Mouse (Mus musculus) olfactory bulb, adult 2 months (tissue): Measurements from ENCODE around the gene Junb. TPM values are rescaled to one million over a fixed set of nuclear protein-coding genes. Genes with fewer than 3 reads are reported as not detected.

Source experiments
- H3K27ac ChIP-seq: fragments of 200-500 bp; 2 replicates; pipeline ENCODE4 v1.5.1; 2012; ENCODE audit warnings: low read depth, low read length; ENCODE audit not compliant: insufficient read depth
- H3K4me1 ChIP-seq: fragments of 200-500 bp; 2 replicates; pipeline ENCODE4 v1.6.1; 2012; ENCODE audit warnings: low read length; ENCODE audit not compliant: control insufficient read depth, insufficient read depth
- H3K4me3 ChIP-seq: fragments of 200-500 bp; 2 replicates; pipeline ENCODE4 v1.5.1; 2012; ENCODE audit warnings: mild to moderate bottlenecking, low read depth, low read length, moderate library complexity; ENCODE audit not compliant: insufficient read depth
- CTCF ChIP-seq: fragments of 200-500 bp; IDR thresholded peaks from 2 replicates; pipeline ENCODE4 v1.5.1; 2012; ENCODE audit warnings: low read depth, mild to moderate bottlenecking, low read length, moderate library complexity; ENCODE audit not compliant: insufficient read depth
- POLR2A ChIP-seq: fragments of 200-500 bp; IDR thresholded peaks from 2 replicates; pipeline ENCODE4 v1.6.1; 2012; ENCODE audit warnings: mild to moderate bottlenecking, low read depth, low read length, moderate library complexity; ENCODE audit not compliant: insufficient read depth
- WGBS: fragments of 180-500 bp; shearing (Covaris S2); methylation state at CpG from one replicate; pipeline ENCODE4 v1.1.7; 2018; 5-methylcytosine and 5-hydroxymethylcytosine counted together
- polyA plus RNA-seq: library from polyadenylated mRNA; stranded (reverse); fragments of >200 nt; gene quantifications from 2 replicates; pipeline ENCODE4 v1.2.4, GENCODE M21; 2012; ENCODE audit warnings: low replicate concordance; ENCODE audit not compliant: missing spikeins, insufficient read depth, insufficient read length

Gene Junb
- polyA plus RNA-seq, 1 experiment = not detected

DNA sequence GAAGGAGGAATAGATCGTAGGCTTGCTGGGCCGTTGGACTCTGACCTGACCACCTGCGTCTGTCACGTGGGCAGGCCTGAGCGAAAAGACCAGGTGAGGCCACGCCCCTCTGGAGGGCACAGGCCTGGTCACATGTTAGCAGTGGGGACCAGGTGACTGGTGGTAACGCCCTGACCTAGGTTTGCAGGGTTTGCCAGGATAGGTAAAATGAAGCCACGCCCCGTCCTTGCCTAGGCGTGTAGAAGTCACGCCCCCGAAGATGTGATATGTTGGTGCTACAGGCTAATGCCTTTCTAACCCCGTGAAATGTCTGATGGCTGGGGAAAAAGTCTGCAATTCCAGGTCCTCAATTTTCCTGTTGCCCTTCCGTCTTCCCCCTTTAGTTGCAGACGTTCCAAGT, 12.3 kb upstream of the Junb start:
- TF ChIP-seq CTCF (no peak), POLR2A (no peak)
- WGBS = 2% methylated on average over 15 of the region's 15 CpGs
- Histone ChIP-seq H3K4me3 (peak overlapping the region; percentile 66), H3K27ac (no peak overlapping the region), H3K4me1 (peaks cover 16% of the 10 kb centered on the region)

DNA sequence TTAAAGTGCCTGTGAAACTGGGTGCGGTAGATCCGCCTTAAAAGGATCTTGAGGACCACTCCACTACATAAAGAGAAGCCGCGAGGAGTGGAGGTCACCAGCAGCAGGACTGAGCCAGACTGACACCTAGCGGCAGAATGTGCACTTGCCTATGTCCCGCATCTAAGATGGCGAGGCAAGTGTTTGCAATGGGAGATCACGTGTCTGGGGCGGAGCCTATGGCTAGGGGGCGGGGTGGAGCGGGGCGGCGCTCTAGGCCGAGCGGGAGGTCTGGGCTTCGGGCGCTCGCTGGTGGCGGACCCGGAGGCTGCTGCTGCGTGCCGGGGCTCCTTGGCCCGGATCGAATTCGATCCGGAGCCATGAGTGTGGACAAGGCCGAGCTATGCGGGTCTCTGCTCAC, 11.8 kb upstream of the Junb start, which contains the start of gene Hook2:
Gene Hook2 (plus strand): TSS at position 255 of the 400 bp plus-strand sequence.
- TF ChIP-seq POLR2A (peak; percentile 71; the same call in 1 of the 2 replicates), CTCF (no peak; the same call in 1 of the 2 replicates)
- peak within 1 kb of the TSS; percentile 66 for H3K4me3 ChIP-seq
- WGBS = under 1% methylated on average over 28 of the region's 28 CpGs
- peaks cover 17% of the 10 kb centered on the region for H3K4me1 ChIP-seq
- peak within 1 kb of the TSS; percentile 53 for H3K27ac ChIP-seq

DNA sequence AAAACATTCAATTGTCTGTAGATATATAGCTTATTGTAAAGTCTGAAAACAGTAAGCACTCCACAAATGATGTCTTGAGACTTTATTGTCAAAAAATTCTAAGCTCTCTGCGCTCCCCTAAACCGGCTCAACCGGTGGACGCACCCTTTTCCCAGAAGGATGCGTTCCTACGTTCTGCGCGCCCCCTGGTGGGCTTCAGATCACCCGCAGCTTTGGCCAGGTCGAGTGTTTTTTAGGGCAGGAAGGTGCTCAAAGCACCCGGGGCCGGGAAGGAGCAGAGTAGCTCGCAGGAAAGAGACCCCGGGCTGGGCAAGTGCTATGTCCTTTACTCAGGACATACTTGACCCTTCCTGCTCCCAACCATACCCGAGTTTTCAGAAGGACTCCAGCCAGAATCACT, 11.3 kb upstream of the Junb start:
- peak; percentile 91 for TF ChIP-seq CTCF
- TF ChIP-seq POLR2A = no peak
- H3K27ac ChIP-seq = peak overlapping the region; percentile 53
- 0% methylated on average over 15 of the region's 15 CpGs for WGBS
- H3K4me3 ChIP-seq = peak overlapping the region; percentile 43
- H3K4me1 ChIP-seq = peaks cover 22% of the 10 kb centered on the region

DNA sequence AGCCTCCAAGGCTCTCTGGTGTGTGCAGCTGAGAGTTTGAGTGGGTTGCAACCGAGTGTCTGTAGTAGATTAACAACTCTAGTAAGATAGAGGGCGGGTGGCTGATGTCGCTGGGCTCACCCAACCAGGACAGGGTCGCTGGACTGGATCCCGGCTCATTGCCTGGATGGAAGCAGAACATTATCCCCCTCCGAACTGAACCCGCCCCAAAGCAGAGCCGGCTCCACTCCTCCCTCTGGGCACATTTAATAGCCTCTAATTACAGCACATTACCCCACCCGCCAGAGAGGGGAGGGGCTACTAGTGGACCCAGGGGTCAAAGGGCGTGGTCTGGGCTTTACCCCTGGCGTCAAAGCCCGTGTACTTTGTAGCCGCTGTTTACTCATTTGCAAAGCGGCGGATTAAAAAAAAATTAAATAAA, 10.8 kb upstream of the Junb start:
- WGBS = 8% methylated on average over 15 of the region's 15 CpGs
- peaks cover 25% of the 10 kb centered on the region for H3K4me1 ChIP-seq
- TF ChIP-seq POLR2A (no peak), CTCF (no peak)
- no peak overlapping the region for H3K4me3 ChIP-seq
- H3K27ac ChIP-seq = no peak overlapping the region

DNA sequence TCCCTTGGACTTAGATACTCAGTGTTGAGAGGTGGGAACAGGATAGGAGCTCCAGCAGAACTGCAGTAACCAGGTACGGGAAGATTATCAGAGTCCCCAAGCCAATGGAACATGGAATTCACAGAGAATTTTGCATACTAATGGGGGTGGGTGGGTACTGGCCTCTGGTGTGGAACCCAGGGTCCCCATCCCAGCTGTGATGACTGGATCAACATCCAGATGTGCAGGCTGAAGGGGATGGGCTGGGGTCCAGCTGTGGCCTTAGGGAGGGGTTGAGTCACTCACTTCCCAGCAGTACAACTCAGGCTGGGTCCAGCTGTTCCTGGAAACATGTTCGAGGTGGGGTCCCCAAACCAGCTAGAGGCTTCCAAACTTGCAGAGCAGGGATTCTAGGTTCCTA, 9.4 kb upstream of the Junb start:
- H3K4me3 ChIP-seq = no peak overlapping the region
- TF ChIP-seq CTCF (no peak), POLR2A (no peak)
- WGBS = 80% methylated on average over 2 of the region's 2 CpGs

DNA sequence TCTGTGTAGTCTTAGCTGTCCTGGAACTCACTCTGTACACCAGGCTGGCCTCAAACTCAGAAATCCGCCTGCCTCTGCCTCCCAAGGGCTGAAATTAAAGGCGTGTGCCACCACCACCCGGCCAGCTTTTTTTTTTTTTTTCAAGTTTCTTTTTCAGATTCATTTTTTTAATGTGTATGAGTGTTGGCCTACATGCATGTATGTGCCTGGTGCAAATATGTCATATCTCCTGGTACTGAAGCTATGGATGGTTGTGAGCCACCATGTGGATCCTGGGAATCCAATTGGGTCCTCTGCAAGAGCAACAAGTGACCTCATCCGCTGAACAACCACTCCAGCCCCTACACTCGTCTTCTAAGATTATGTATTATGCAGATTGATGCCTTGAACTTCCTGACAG, 8.9 kb upstream of the Junb start:
- 87% methylated on average over 5 of the region's 5 CpGs for WGBS
- Histone ChIP-seq H3K4me1 (peaks cover 25% of the 10 kb centered on the region), H3K4me3 (no peak overlapping the region), H3K27ac (no peak overlapping the region)
- TF ChIP-seq POLR2A (no peak), CTCF (no peak)

More for the DNA sequence above, 9.4 kb upstream of the Junb start:
- Histone ChIP-seq H3K4me1 (peaks cover 25% of the 10 kb centered on the region), H3K27ac (no peak overlapping the region)

DNA sequence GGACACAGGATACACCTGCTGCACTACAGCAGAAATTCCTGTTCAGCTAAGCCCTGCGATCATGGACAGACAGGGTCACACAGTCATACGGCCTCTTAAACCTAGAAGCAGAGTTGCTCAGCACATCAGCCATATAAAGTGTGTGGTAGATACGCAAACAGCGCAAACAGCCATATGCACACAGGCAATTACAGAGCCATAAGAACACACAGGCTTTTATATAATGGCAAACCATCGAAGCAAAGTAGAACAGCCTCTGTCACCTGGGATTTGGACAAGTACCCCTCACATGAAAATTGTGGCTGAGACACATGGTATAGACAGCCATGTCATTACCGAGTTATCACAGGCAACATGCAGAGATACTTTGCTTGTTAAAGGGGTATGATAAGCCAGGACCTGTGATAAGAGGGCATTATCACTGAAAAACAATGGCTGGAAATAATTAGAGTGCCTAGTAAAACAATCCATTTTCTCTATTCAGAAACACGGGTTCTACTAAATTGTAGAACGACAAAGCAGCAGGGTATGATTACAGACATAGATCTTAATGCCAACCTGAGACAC, 7.9 kb upstream of the Junb start:
- H3K4me3 ChIP-seq = peak overlapping the region; percentile 77
- WGBS = 15% methylated on average over 8 of the region's 8 CpGs
- peak overlapping the region; percentile 100 for H3K27ac ChIP-seq
- peaks cover 25% of the 10 kb centered on the region for H3K4me1 ChIP-seq
- TF ChIP-seq POLR2A = no peak

DNA sequence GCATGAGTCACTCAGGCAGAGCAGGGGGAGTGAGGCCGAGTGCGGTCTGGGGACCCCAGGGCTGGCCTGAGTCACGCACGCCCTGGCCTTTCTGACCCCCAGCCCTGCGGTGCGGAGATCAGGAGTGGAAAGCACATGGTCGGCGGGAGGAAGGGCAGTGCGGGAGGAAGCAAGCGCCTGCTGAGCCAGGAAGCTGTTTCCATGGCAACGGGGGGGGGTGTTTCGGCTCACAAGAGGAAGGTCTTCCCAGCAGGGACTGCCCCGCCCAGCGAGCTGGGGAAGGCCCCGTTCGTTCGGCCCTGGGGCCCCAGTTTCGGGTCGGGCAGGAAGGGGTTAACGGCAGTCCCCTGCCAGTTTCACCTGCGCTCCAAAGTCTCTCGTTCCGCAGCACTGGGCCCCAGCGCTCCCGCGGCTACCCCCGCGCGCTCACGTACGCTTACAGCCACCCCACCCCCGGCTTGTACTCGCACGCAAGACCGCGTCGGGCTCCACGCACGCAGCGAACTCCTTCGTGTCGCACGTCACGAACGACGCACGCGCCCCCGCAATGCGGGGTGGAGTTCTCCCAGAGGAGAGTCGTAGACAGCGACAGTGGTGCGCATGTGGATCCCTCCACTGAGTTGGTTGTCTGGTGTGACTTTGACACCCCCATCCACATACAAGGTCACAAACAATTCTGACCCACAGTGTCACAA, 7.3 kb upstream of the Junb start:
- Histone ChIP-seq H3K4me1 (peaks cover 26% of the 10 kb centered on the region), H3K27ac (peak overlapping the region; percentile 100), H3K4me3 (peak overlapping the region; percentile 77)
- no peak for TF ChIP-seq CTCF
- TF ChIP-seq POLR2A = peak; percentile 85
- under 1% methylated on average over 52 of the region's 53 CpGs for WGBS

DNA sequence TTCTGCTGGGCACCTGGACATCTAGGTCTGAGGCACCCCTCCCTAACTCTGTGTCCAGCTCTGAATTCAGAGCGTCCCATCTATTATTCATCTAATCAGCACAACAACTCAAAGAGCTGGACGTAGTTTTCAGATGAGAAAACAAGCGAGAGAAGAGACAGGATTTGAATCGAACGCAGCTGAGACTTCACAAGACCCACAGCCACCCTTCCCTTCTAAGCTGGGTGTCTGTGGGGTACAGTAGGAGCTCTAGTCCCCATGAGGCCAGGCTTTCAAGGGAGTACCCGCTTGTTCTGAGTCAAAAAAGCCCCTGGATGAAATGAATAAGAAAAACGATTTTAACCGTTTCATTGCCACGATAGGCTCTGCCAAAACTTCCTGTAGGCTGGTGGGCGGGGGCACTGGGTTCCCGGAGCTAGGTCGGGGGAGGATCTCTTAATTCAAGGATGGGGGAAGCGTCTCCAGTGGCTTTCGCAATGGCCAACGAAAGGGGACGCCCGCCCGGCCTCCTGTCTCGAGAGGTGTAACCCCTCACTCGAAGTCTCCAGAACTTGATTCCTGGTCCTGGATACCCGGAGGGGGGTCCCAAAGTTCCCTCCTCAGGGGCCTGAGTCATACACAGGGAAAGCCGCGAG, 6.6 kb upstream of the Junb start:
- H3K4me3 ChIP-seq = peak overlapping the region; percentile 77
- WGBS = 2% methylated on average over 23 of the region's 23 CpGs
- TF ChIP-seq CTCF (no peak), POLR2A (no peak)
- H3K27ac ChIP-seq = peak overlapping the region; percentile 100
- H3K4me1 ChIP-seq = peaks cover 26% of the 10 kb centered on the region
